In genomic region chr11:79738725-79739558, GRCm38 (mm10) we compare ENCODE assay signal across 8 mouse cellular contexts.
DNase-seq lines count a peak whose midpoint lies in the region; ATAC-seq and TF ChIP-seq lines count a peak whose summit lies in the region.

No protein-coding gene starts in this region.

- H3K4me2 ChIP-seq in hindbrain, embryonic 12.5 days (replicated peaks), result no peak overlapping the region
- H3K4me2 ChIP-seq in limb, embryonic 14.5 days (replicated peaks; ENCODE audit: low read depth, low read length, severe bottlenecking), result no peak overlapping the region
- no peak overlapping the region for H3K4me2 ChIP-seq in neural tube, embryonic 14.5 days (ENCODE audit: low read depth, low read length)

- 0 out of 2 replicates have a peak overlapping the region, but pooled peaks have one; percentile 30 for H3K27ac ChIP-seq in hindbrain, embryonic 12.5 days
- H3K27ac ChIP-seq in limb, embryonic 14.5 days (replicated peaks; ENCODE audit: low read depth, low read length), result peak overlapping the region; percentile 79
- peak overlapping the region; percentile 22; the same call in 1 of the 2 replicates for H3K27ac ChIP-seq in neural tube, embryonic 14.5 days (ENCODE audit: low read depth, low read length)

- DNase-seq in 3T3-L1 (ENCODE audit: low read depth, low spot score), result peak; percentile 98
- peak; percentile 74 for DNase-seq in adipocyte (ENCODE audit: low spot score)
- DNase-seq in gastrocnemius, adult 8-10 months (ENCODE audit: low spot score in 2 of 2), result peak; percentile 60 to 61
- peak; percentile 81 for DNase-seq in limb, embryonic 14.5 days (ENCODE audit: low spot score)
- no peak for DNase-seq in cerebellum, adult 8-10 months
- DNase-seq in layer of hippocampus, postnatal 14 days (ENCODE audit: low spot score in 2 of 2), result no peak

- H3K27me3 ChIP-seq in hindbrain, embryonic 12.5 days, result no peaks in the 10 kb centered on the region
- no peaks in the 10 kb centered on the region for H3K27me3 ChIP-seq in limb, embryonic 14.5 days (ENCODE audit: control insufficient read depth, insufficient read depth, low read length)
- H3K27me3 ChIP-seq in neural tube, embryonic 14.5 days (ENCODE audit: control insufficient read depth, insufficient read depth, low read length), result no peaks in the 10 kb centered on the region

- no peak for ATAC-seq in hindbrain, embryonic 12.5 days (ENCODE audit: low FRiP score)
- ATAC-seq in limb, embryonic 14.5 days (ENCODE audit: low FRiP score, low read depth), result peak; percentile 90
- ATAC-seq in neural tube, embryonic 14.5 days (ENCODE audit: low read depth), result peak; percentile 31; the same call in 1 of the 2 replicates

- peaks cover 28% of the 10 kb centered on the region for H3K4me1 ChIP-seq in hindbrain, embryonic 12.5 days
- H3K4me1 ChIP-seq in limb, embryonic 14.5 days (ENCODE audit: control insufficient read depth, insufficient read depth, low read length), result peaks cover 29% of the 10 kb centered on the region
- no peaks in the 10 kb centered on the region for H3K4me1 ChIP-seq in neural tube, embryonic 14.5 days (ENCODE audit: control insufficient read depth, insufficient read depth, low read length)

- no peaks in the 10 kb centered on the region for H3K9me3 ChIP-seq in hindbrain, embryonic 12.5 days (replicated peaks)
- H3K9me3 ChIP-seq in limb, embryonic 14.5 days (ENCODE audit: control insufficient read depth, low read length), result no peaks in the 10 kb centered on the region
- no peaks in the 10 kb centered on the region for H3K9me3 ChIP-seq in neural tube, embryonic 14.5 days (ENCODE audit: control insufficient read depth, low read length)

- WGBS in hindbrain, embryonic 12.5 days, result 69% methylated on average over 19 of the region's 19 CpGs
- WGBS in limb, embryonic 14.5 days, result 55% methylated on average over 19 of the region's 19 CpGs
- 71% methylated on average over 19 of the region's 19 CpGs for WGBS in neural tube, embryonic 14.5 days

- H3K9ac ChIP-seq in hindbrain, embryonic 12.5 days, result peak overlapping the region; percentile 18; the same call in 1 of the 2 replicates
- no peak overlapping the region for H3K9ac ChIP-seq in limb, embryonic 14.5 days (ENCODE audit: low read depth, low read length, severe bottlenecking)
- no peak overlapping the region for H3K9ac ChIP-seq in neural tube, embryonic 14.5 days (replicated peaks; ENCODE audit: low read depth, low read length)

- TF ChIP-seq POLR2A in limb, embryonic 14.5 days (IDR thresholded peaks at IDR 0.05; ENCODE audit: borderline replicate concordance, extremely low read depth, insufficient read depth, insufficient read length), result no peak

- H3K36me3 ChIP-seq in hindbrain, embryonic 12.5 days, result no peaks in the 10 kb centered on the region
- no peaks in the 10 kb centered on the region for H3K36me3 ChIP-seq in limb, embryonic 14.5 days (ENCODE audit: control insufficient read depth, insufficient read depth, low read length)
- no peaks in the 10 kb centered on the region for H3K36me3 ChIP-seq in neural tube, embryonic 14.5 days (ENCODE audit: control insufficient read depth, insufficient read depth, low read length)

- no peak overlapping the region for H3K4me3 ChIP-seq in hindbrain, embryonic 12.5 days
- H3K4me3 ChIP-seq in limb, embryonic 14.5 days (replicated peaks; ENCODE audit: low read length), result no peak overlapping the region
- no peak overlapping the region for H3K4me3 ChIP-seq in neural tube, embryonic 14.5 days (ENCODE audit: low read depth, low read length)

Comparison
In these comparisons a context has a peak if more than half of its experiments do, and no peak if none do; other contexts are left out.
1. DNase-seq: peak in 3T3-L1 (single experiment), adipocyte (single experiment), gastrocnemius, adult 8-10 months (2 of 2) and limb, embryonic 14.5 days (single experiment); none in cerebellum, adult 8-10 months (single experiment) and layer of hippocampus, postnatal 14 days (0 of 2).
2. H3K27ac ChIP-seq: peak in every context shown above with its lines; median percentile 79 in limb, embryonic 14.5 days; 30 in hindbrain, embryonic 12.5 days; 22 in neural tube, embryonic 14.5 days.